Mouse (Mus musculus): ENCODE measurements around the gene Keap1. TPM values are rescaled to one million over a fixed set of nuclear protein-coding genes. Genes with fewer than 3 reads are reported as not detected.

Keap1 gene
- polyA plus RNA-seq, 1 experiment: 42.8 TPM

GRCm38 (mm10) chr9:21248326-21248725, 9.2 kb upstream of the Keap1 start, which contains the start of gene S1pr5:
Gene S1pr5 (minus strand): TSS chr9:21248443.
- peak; percentile 74 for DNase-seq
- peaks cover 5% of the 10 kb centered on the region for H3K27me3 ChIP-seq (replicated peaks; ENCODE audit: control insufficient read depth, insufficient read depth, low read length)
- no peak within 1 kb of the TSS for H3K27ac ChIP-seq (ENCODE audit: insufficient read depth, low read depth, low read length)
- H3K36me3 ChIP-seq (ENCODE audit: control insufficient read depth, insufficient read depth, low read length): no peaks in the 10 kb centered on the region
- WGBS: 3% methylated on average over 30 of the region's 30 CpGs
- no peak within 1 kb of the TSS for H3K4me3 ChIP-seq (ENCODE audit: insufficient read depth, low read depth, low read length)
- no peaks in the 10 kb centered on the region; the same call in 1 of the 2 replicates for H3K4me1 ChIP-seq (ENCODE audit: control insufficient read depth, insufficient read depth, low read length)
- TF ChIP-seq CTCF (conservative IDR thresholded peaks at IDR 0.05; ENCODE audit: insufficient read depth, insufficient read length, low read depth, low read length) (no peak), POLR2A (IDR thresholded peaks at IDR 0.05; ENCODE audit: low read depth, low read length) (no peak)

GRCm38 (mm10) chr9:21246342-21246741, 7.2 kb upstream of the Keap1 start:
- no peak overlapping the region for H3K27ac ChIP-seq (ENCODE audit: insufficient read depth, low read depth, low read length)
- peaks cover 5% of the 10 kb centered on the region for H3K27me3 ChIP-seq (replicated peaks; ENCODE audit: control insufficient read depth, insufficient read depth, low read length)
- no peaks in the 10 kb centered on the region for H3K36me3 ChIP-seq (ENCODE audit: control insufficient read depth, insufficient read depth, low read length)
- no peaks in the 10 kb centered on the region; the same call in 1 of the 2 replicates for H3K4me1 ChIP-seq (ENCODE audit: control insufficient read depth, insufficient read depth, low read length)
- 100% methylated on average over 1 of the region's 1 CpGs for WGBS
- H3K4me3 ChIP-seq (ENCODE audit: insufficient read depth, low read depth, low read length): no peak overlapping the region
- DNase-seq: no peak
- no peak for TF ChIP-seq POLR2A (IDR thresholded peaks at IDR 0.05; ENCODE audit: low read depth, low read length)
- no peak for TF ChIP-seq CTCF (conservative IDR thresholded peaks at IDR 0.05; ENCODE audit: insufficient read depth, insufficient read length, low read depth, low read length)

GRCm38 (mm10) chr9:21245113-21245487, 5.9 kb upstream of the Keap1 start:
- 6% methylated on average over 16 of the region's 16 CpGs for WGBS
- no peak overlapping the region for H3K27ac ChIP-seq (ENCODE audit: insufficient read depth, low read depth, low read length)
- H3K36me3 ChIP-seq (ENCODE audit: control insufficient read depth, insufficient read depth, low read length): no peaks in the 10 kb centered on the region
- TF ChIP-seq POLR2A (IDR thresholded peaks at IDR 0.05; ENCODE audit: low read depth, low read length): no peak
- TF ChIP-seq CTCF (conservative IDR thresholded peaks at IDR 0.05; ENCODE audit: insufficient read depth, insufficient read length, low read depth, low read length): no peak
- no peak for DNase-seq
- H3K27me3 ChIP-seq (replicated peaks; ENCODE audit: control insufficient read depth, insufficient read depth, low read length): peaks cover 5% of the 10 kb centered on the region
- H3K4me1 ChIP-seq (ENCODE audit: control insufficient read depth, insufficient read depth, low read length): no peaks in the 10 kb centered on the region; the same call in 1 of the 2 replicates
- no peak overlapping the region for H3K4me3 ChIP-seq (ENCODE audit: insufficient read depth, low read depth, low read length)

GRCm38 (mm10) chr9:21244428-21245112, 5.4 kb upstream of the Keap1 start:
- peaks cover under 1% of the 10 kb centered on the region; the same call in 1 of the 2 replicates for H3K4me1 ChIP-seq (ENCODE audit: control insufficient read depth, insufficient read depth, low read length)
- H3K27ac ChIP-seq (ENCODE audit: insufficient read depth, low read depth, low read length): no peak overlapping the region
- under 1% methylated on average over 72 of the region's 72 CpGs for WGBS
- peaks cover 5% of the 10 kb centered on the region for H3K27me3 ChIP-seq (replicated peaks; ENCODE audit: control insufficient read depth, insufficient read depth, low read length)
- DNase-seq: peak; percentile 27
- no peaks in the 10 kb centered on the region for H3K36me3 ChIP-seq (ENCODE audit: control insufficient read depth, insufficient read depth, low read length)
- no peak for TF ChIP-seq CTCF (conservative IDR thresholded peaks at IDR 0.05; ENCODE audit: insufficient read depth, insufficient read length, low read depth, low read length)
- no peak for TF ChIP-seq POLR2A (IDR thresholded peaks at IDR 0.05; ENCODE audit: low read depth, low read length)
- peak overlapping the region; percentile 39; the same call in 1 of the 2 replicates for H3K4me3 ChIP-seq (ENCODE audit: insufficient read depth, low read depth, low read length)

- H3K36me3 ChIP-seq (ENCODE audit: control insufficient read depth, insufficient read depth, low read length): no peaks in the 10 kb centered on the region
- WGBS: 8% methylated on average over 42 of the region's 42 CpGs
- peaks cover 4% of the 10 kb centered on the region; the same call in 1 of the 2 replicates for H3K4me1 ChIP-seq (ENCODE audit: control insufficient read depth, insufficient read depth, low read length)
- H3K27ac ChIP-seq (ENCODE audit: insufficient read depth, low read depth, low read length): no peak overlapping the region
- H3K27me3 ChIP-seq (replicated peaks; ENCODE audit: control insufficient read depth, insufficient read depth, low read length): peaks cover 5% of the 10 kb centered on the region
- TF ChIP-seq POLR2A (IDR thresholded peaks at IDR 0.05; ENCODE audit: low read depth, low read length) (no peak), CTCF (conservative IDR thresholded peaks at IDR 0.05; ENCODE audit: insufficient read depth, insufficient read length, low read depth, low read length) (no peak)
- peak overlapping the region; percentile 39; the same call in 1 of the 2 replicates for H3K4me3 ChIP-seq (ENCODE audit: insufficient read depth, low read depth, low read length)
- no peak for DNase-seq
Measured at GRCm38 (mm10) chr9:21243826-21244427, 4.8 kb upstream of the Keap1 start.

GRCm38 (mm10) chr9:21241343-21241742, 2.2 kb upstream of the Keap1 start:
- Histone ChIP-seq H3K36me3 (ENCODE audit: control insufficient read depth, insufficient read depth, low read length) (no peaks in the 10 kb centered on the region), H3K4me1 (ENCODE audit: control insufficient read depth, insufficient read depth, low read length) (peaks cover 18% of the 10 kb centered on the region), H3K4me3 (ENCODE audit: insufficient read depth, low read depth, low read length) (no peak overlapping the region), H3K27me3 (replicated peaks; ENCODE audit: control insufficient read depth, insufficient read depth, low read length) (peaks cover 5% of the 10 kb centered on the region), H3K27ac (ENCODE audit: insufficient read depth, low read depth, low read length) (no peak overlapping the region)
- peak; percentile 90 for DNase-seq
- peak; percentile 98 for TF ChIP-seq CTCF (conservative IDR thresholded peaks at IDR 0.05; ENCODE audit: insufficient read depth, insufficient read length, low read depth, low read length)
- TF ChIP-seq POLR2A (IDR thresholded peaks at IDR 0.05; ENCODE audit: low read depth, low read length): no peak
- WGBS: 5% methylated on average over 11 of the region's 11 CpGs

GRCm38 (mm10) chr9:21239465-21239848, 296 bp upstream of the Keap1 start:
- DNase-seq: no peak
- H3K36me3 ChIP-seq (ENCODE audit: control insufficient read depth, insufficient read depth, low read length): no peaks in the 10 kb centered on the region
- TF ChIP-seq CTCF (conservative IDR thresholded peaks at IDR 0.05; ENCODE audit: insufficient read depth, insufficient read length, low read depth, low read length): no peak
- no peak for TF ChIP-seq POLR2A (IDR thresholded peaks at IDR 0.05; ENCODE audit: low read depth, low read length)
- H3K4me3 ChIP-seq (ENCODE audit: insufficient read depth, low read depth, low read length): peak overlapping the region; percentile 91
- 35% methylated on average over 4 of the region's 4 CpGs for WGBS
- H3K27me3 ChIP-seq (replicated peaks; ENCODE audit: control insufficient read depth, insufficient read depth, low read length): peaks cover 3% of the 10 kb centered on the region; the same call in 1 of the 2 replicates
- peak overlapping the region; percentile 93 for H3K27ac ChIP-seq (ENCODE audit: insufficient read depth, low read depth, low read length)
- H3K4me1 ChIP-seq (ENCODE audit: control insufficient read depth, insufficient read depth, low read length): peaks cover 18% of the 10 kb centered on the region
